Mouse (Mus musculus) kidney, adult 2 months (tissue): ENCODE results near the gene Ifit3b. TPM values are rescaled to one million over a fixed set of nuclear protein-coding genes. Genes with fewer than 3 reads are reported as not detected.

Experiments
- DNase-seq: peaks from one replicate; pipeline ENCODE4 v3.0.0; 2021
- H3K27ac ChIP-seq: fragments of 200-500 bp; 2 replicates; pipeline ENCODE4 v1.5.1; 2012; ENCODE audit warnings: low read depth, low read length, control low read depth, inconsistent platforms; ENCODE audit not compliant: insufficient read depth
- H3K27me3 ChIP-seq: fragments of 200-500 bp; replicated peaks from 2 replicates; pipeline ENCODE4 v1.6.1; 2012; ENCODE audit warnings: mild to moderate bottlenecking, moderate library complexity, low read length, inconsistent platforms; ENCODE audit not compliant: control insufficient read depth, insufficient read depth
- H3K36me3 ChIP-seq: fragments of 200-500 bp; 2 replicates; pipeline ENCODE4 v1.6.1; 2012; ENCODE audit warnings: mild to moderate bottlenecking, moderate library complexity, low read length, inconsistent platforms; ENCODE audit not compliant: control insufficient read depth, insufficient read depth
- H3K4me1 ChIP-seq: fragments of 200-500 bp; 2 replicates; pipeline ENCODE4 v1.6.1; 2011; ENCODE audit warnings: low read length; ENCODE audit not compliant: control insufficient read depth, insufficient read depth
- H3K4me3 ChIP-seq: fragments of 200-500 bp; 2 replicates; pipeline ENCODE4 v1.5.1; 2011; ENCODE audit warnings: mild to moderate bottlenecking, low read depth, low read length, control low read depth; ENCODE audit not compliant: insufficient read depth
- CTCF ChIP-seq: fragments of 200-500 bp; conservative IDR thresholded peaks from 2 replicates; pipeline ENCODE4 v1.5.1; 2011; ENCODE audit warnings: low read depth, mild to moderate bottlenecking, control low read depth, low read length, moderate library complexity, mixed read lengths; ENCODE audit not compliant: insufficient read depth, insufficient read length
- POLR2A ChIP-seq: fragments of 200-500 bp; IDR thresholded peaks from one replicate; pipeline ENCODE4 v1.6.1; 2011; ENCODE audit warnings: low read depth, low read length, control low read depth
- WGBS: fragments of 180-500 bp; shearing (Covaris S2); methylation state at CpG from one replicate; pipeline ENCODE4 v1.1.7; 2018; 5-methylcytosine and 5-hydroxymethylcytosine counted together
- polyA plus RNA-seq: library from polyadenylated mRNA; depleted of rRNA; stranded (reverse); fragments of >200 nt; gene quantifications from 2 replicates; pipeline ENCODE4 v1.2.3, GENCODE M21; 2012; rRNA removed

Gene Ifit3b
- polyA plus RNA-seq, 1 experiment = 6.0 TPM

DNA sequence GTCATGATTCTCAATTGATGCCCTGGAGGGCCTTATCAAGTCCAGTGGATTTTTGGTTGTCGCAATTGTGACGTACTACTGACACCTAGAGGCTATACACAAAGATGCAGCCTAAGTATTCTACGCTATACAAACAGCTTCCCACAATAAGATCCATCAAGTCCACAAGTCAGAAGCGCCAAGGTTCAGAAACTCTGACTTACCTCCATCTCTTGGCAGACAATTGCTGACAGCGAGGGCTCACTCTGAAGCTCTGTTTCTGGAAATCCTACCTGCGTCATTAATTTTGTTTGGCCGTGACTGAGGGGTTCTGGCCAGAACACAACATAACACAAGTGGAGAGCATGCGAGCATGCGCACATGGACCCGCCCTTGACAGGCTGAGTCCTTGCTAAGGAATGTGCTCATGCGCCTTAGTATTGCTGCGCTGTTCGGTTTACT is 54.3 kb downstream of the Ifit3b start:
- Histone ChIP-seq H3K27me3 (no peaks in the 10 kb centered on the region), H3K4me3 (peak overlapping the region; percentile 41), H3K4me1 (0 out of 2 replicates have a peak, but pooled peaks cover 3% of the 10 kb centered on the region), H3K27ac (peak overlapping the region; percentile 61; the same call in 1 of the 2 replicates), H3K36me3 (no peaks in the 10 kb centered on the region)
- TF ChIP-seq CTCF = peak; percentile 34; the same call in 1 of the 2 replicates
- no peak for TF ChIP-seq POLR2A
- WGBS = 13% methylated on average over 13 of the region's 13 CpGs
- peak; percentile 74 for DNase-seq

DNA sequence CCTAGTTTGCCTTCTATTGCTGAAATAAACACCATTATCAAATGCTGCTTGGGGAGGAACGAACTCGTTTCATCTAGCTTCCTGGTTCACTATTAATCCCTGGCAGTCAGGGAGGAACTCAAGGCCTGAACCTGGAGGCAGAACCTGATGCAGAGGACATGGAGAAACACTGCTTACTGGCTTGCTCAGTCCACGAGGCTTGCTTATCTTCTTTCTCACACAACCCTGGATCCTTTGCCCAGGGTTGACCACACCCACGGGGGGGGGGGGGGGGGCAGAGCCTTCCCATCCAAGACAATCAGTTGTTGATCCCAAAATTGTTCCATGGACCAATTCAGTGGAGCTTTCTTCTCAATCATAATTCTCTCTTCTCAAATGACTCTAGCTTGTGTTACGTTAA is 55.0 kb downstream of the Ifit3b start:
- no peak overlapping the region; the same call in 1 of the 2 replicates for H3K27ac ChIP-seq

More for the DNA sequence above, 55.0 kb downstream of the Ifit3b start:
- H3K27me3 ChIP-seq = no peaks in the 10 kb centered on the region
- TF ChIP-seq POLR2A (no peak), CTCF (no peak)
- no peak for DNase-seq
- H3K36me3 ChIP-seq = no peaks in the 10 kb centered on the region
- H3K4me1 ChIP-seq = 0 out of 2 replicates have a peak, but pooled peaks cover 3% of the 10 kb centered on the region
- no peak overlapping the region for H3K4me3 ChIP-seq
- WGBS = 31% methylated on average over 5 of the region's 5 CpGs

Other genes starting within 250 kb of the Ifit3b start
- gene Ch25h, start 132.8 kb upstream of the Ifit3b start, polyA plus RNA-seq = 7.8 and 11.3 TPM in 2 replicates
- 210 and 240 TPM in 2 replicates for gene Lipa, start 80.5 kb upstream of the Ifit3b start, polyA plus RNA-seq
- 3.4 and 4.0 TPM in 2 replicates for gene Ifit2, start 57.3 kb upstream of the Ifit3b start, polyA plus RNA-seq
- gene Ifit3, start 24.4 kb upstream of the Ifit3b start, polyA plus RNA-seq = 11.5 and 16.8 TPM in 2 replicates
- 0.56 and 1.4 TPM in 2 replicates for gene Ifit1bl1, start 6.0 kb upstream of the Ifit3b start, polyA plus RNA-seq
- 0.35 and 0.42 TPM in 2 replicates for gene Ifit1bl2, start 32.8 kb downstream of the Ifit3b start, polyA plus RNA-seq
- gene Ifit1, start 32.9 kb downstream of the Ifit3b start, polyA plus RNA-seq = 3.6 and 5.6 TPM in 2 replicates
- gene Slc16a12, start 139.3 kb downstream of the Ifit3b start, polyA plus RNA-seq = 59.6 and 61.4 TPM in 2 replicates